Mouse (Mus musculus): ENCODE data around the gene Hist1h2bc.

DNA sequence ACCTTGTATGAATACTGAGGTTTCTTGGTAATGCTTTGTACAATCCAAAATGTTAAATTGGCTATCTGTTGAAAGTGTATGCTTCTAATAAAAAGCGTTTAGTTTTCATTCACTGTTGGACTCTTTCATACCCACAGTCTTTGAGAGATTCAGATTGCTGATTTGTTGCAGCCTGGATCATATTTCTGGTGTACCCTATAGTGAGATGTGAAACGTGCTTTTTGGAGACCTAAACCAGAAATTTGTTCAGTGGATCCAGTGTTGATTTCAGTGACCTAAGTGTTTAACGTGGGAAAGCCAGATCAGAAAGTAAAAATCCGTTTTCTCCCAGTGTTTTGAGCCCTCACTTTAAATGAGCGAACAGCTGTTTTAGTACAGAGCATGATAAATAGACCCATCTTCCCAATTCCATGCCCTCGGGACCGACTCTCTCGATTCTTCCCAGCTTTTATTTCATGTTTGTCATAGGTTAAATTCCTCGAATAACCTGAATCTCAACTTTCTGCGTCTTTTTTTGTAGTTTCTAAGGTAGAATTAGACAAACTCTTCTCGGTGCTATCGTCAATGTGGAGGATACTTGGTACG, 56.3 kb downstream of the Hist1h2bc start:
- TF ChIP-seq CTCF (IDR thresholded peaks at IDR 0.05; ENCODE audit: control insufficient read depth, insufficient read depth, insufficient read length) (no peak), FOSL1 (IDR thresholded peaks at IDR 0.05; ENCODE audit: insufficient read depth, low read length, poor library complexity, severe bottlenecking) (no peak), USF1 (IDR thresholded peaks at IDR 0.05; ENCODE audit: low read depth) (no peak), MYOG (IDR thresholded peaks at IDR 0.05; ENCODE audit: control insufficient read depth, extremely low read depth, insufficient read length) (no peak)
